9 mouse cellular contexts compared by ENCODE assay signal in genomic region chr11:109891989-109892386, GRCm38 (mm10).
DNase-seq lines count a peak whose midpoint lies in the region; TF ChIP-seq lines count a peak whose summit lies in the region.
"Had no signal": no experiment of that assay in that cellular context is flagged by ENCODE, and none has a peak within 500 bp of the region (broad histone marks: within the 10 kb centered on the region; RNA-seq: fewer than 3 reads in every experiment).

No protein-coding gene starts in this region.

- no peak overlapping the region for H3K4me3 ChIP-seq in CH12.LX (replicated peaks in 1 of 3; ENCODE audit: low read depth in 2 of 3, low read length in 2 of 3, poor library complexity in 1 of 3)

- H3K9ac ChIP-seq in CH12.LX (ENCODE audit: insufficient read depth, low read depth), result no peak overlapping the region
- H3K9ac ChIP-seq: liver, embryonic 14.5 days had no signal

- peak; percentile 62 for TF ChIP-seq RAD21 in CH12.LX (IDR thresholded peaks at IDR 0.05; ENCODE audit: low read depth, low read length)

- H3K4me2 ChIP-seq in CH12.LX (ENCODE audit: insufficient read depth, low read depth, poor library complexity, severe bottlenecking), result no peak overlapping the region

- no peaks in the 10 kb centered on the region for H3K36me3 ChIP-seq in CH12.LX (replicated peaks in 1 of 2; ENCODE audit: control insufficient read depth in 1 of 2, insufficient read depth in 1 of 2, low read length in 1 of 2)

- H3K4me1 ChIP-seq in CH12.LX (ENCODE audit: control insufficient read depth in 1 of 2, insufficient read depth in 2 of 2), result peaks cover 0 to 21% of the 10 kb centered on the region in 2 experiments; a peak in 3 of 4 replicates

- peak in 1 of 2 experiments; percentile 56; a peak in 2 of 4 replicates for TF ChIP-seq CTCF in CH12.LX (conservative IDR thresholded peaks at IDR 0.05 in 1 of 2, IDR thresholded peaks at IDR 0.05 in 1 of 2; ENCODE audit: low read depth in 2 of 2, low read length in 2 of 2)
- no peak for TF ChIP-seq CTCF in brain, embryonic 14.5 days (IDR thresholded peaks at IDR 0.05; ENCODE audit: borderline replicate concordance, extremely low read depth, insufficient read depth, insufficient read length)

- H3K9me3 ChIP-seq in CH12.LX (replicated peaks; ENCODE audit: low read length), result peaks cover 3% of the 10 kb centered on the region

- DNase-seq in layer of hippocampus, adult 11-12 months (ENCODE audit: low spot score), result peak; percentile 27
- DNase-seq in layer of hippocampus, postnatal 36 days, result no peak
- peak; percentile 41 for DNase-seq in CH12.LX (ENCODE audit: extremely low read depth)
- peak; percentile 64 for DNase-seq in brain, embryonic 14.5 days (ENCODE audit: low read depth)
- DNase-seq in layer of hippocampus, adult 9-11 months, result peak; percentile 49
- no peak for DNase-seq in urinary bladder, postnatal 10 days (ENCODE audit: low spot score)
- no peak for DNase-seq in adrenal gland, postnatal 25 days
- no peak for DNase-seq in urinary bladder, postnatal 25 days (ENCODE audit: low spot score)

- in situ Hi-C loops in CH12.LX (cut with MboI; ENCODE audit: low pct_ligation_motif_present, low pct_unique_long_range_greater_than_20kb, low sequenced_read_pairs), result loop anchor here (25.0 kb wide), 1 partner anchor 595 kb away; no protein-coding TSS in a partner anchor

- no peak for TF ChIP-seq POLR2A in CH12.LX (IDR thresholded peaks at IDR 0.05; ENCODE audit: low read depth, low read length)
- TF ChIP-seq POLR2A in brain, embryonic 14.5 days (IDR thresholded peaks at IDR 0.05; ENCODE audit: borderline replicate concordance, extremely low read depth, insufficient read depth, insufficient read length, poor library complexity, severe bottlenecking), result no peak

- no peaks in the 10 kb centered on the region for H3K27me3 ChIP-seq in CH12.LX (replicated peaks)

- H3K79me2 ChIP-seq in CH12.LX (replicated peaks; ENCODE audit: control insufficient read depth, extremely low read depth, insufficient read depth, poor library complexity, severe bottlenecking), result no peaks in the 10 kb centered on the region

- no peak for TF ChIP-seq EP300 in CH12.LX (IDR thresholded peaks at IDR 0.05; ENCODE audit: low read length)

- dilution Hi-C loops in CH12.LX (cut with MboI; ENCODE audit: extremely low pct_ligation_motif_present, extremely low pct_unique_long_range_greater_than_20kb, low sequenced_read_pairs), result no loop called here

- H3K27ac ChIP-seq in CH12.LX (ENCODE audit: insufficient read depth, low read depth), result no peak overlapping the region
- H3K27ac ChIP-seq: liver, embryonic 14.5 days had no signal

TF ChIP-seq in CH12.LX, 34 proteins besides CTCF, POLR2A, EP300 and RAD21:
- TF ChIP-seq E2F4 (IDR thresholded peaks at IDR 0.05; ENCODE audit: insufficient replicate concordance, low read depth, low read length) (no peak), ZNF384 (IDR thresholded peaks at IDR 0.05; ENCODE audit: low read depth, low read length) (peak; percentile 63), ZC3H11A (IDR thresholded peaks at IDR 0.05; ENCODE audit: low read depth, low read length) (no peak), MAX (IDR thresholded peaks at IDR 0.05; ENCODE audit: low read length) (no peak), BHLHE40 (IDR thresholded peaks at IDR 0.05; ENCODE audit: low read depth, low read length) (no peak), POLR2AphosphoS2 (IDR thresholded peaks at IDR 0.05; ENCODE audit: low read depth, low read length) (no peak), KAT2A (IDR thresholded peaks at IDR 0.05; ENCODE audit: insufficient replicate concordance, low read length) (no peak), JUN (IDR thresholded peaks at IDR 0.05; ENCODE audit: insufficient read depth, low read depth, low read length) (no peak), NRF1 (IDR thresholded peaks at IDR 0.05; ENCODE audit: low read depth, low read length) (no peak), MAZ (IDR thresholded peaks at IDR 0.05; ENCODE audit: low read depth, low read length) (no peak), GABPA (IDR thresholded peaks at IDR 0.05; ENCODE audit: insufficient replicate concordance, low read depth, low read length) (no peak), CHD2 (IDR thresholded peaks at IDR 0.05; ENCODE audit: low read length) (no peak), UBTF (IDR thresholded peaks at IDR 0.05; ENCODE audit: low read depth, low read length) (no peak), ETS1 (conservative IDR thresholded peaks at IDR 0.05; ENCODE audit: low read depth, low read length) (0 out of 2 replicates have a peak, but pooled peaks have one; percentile 11), CHD1 (IDR thresholded peaks at IDR 0.05; ENCODE audit: low read depth, low read length) (no peak), TCF12 (IDR thresholded peaks at IDR 0.05; ENCODE audit: low read depth, low read length) (no peak), SMC3 (IDR thresholded peaks at IDR 0.05; ENCODE audit: low read depth, low read length) (peak; percentile 49), MXI1 (IDR thresholded peaks at IDR 0.05; ENCODE audit: low read depth, low read length) (no peak), ZKSCAN1 (IDR thresholded peaks at IDR 0.05; ENCODE audit: borderline replicate concordance, low read depth, low read length) (no peak), MYC (IDR thresholded peaks at IDR 0.05; ENCODE audit: low read depth, low read length) (no peak)

Comparison
In these comparisons a context has a peak if more than half of its experiments do, and no peak if none do; other contexts are left out.
1. DNase-seq: peak in layer of hippocampus, adult 11-12 months (single experiment), CH12.LX (single experiment), brain, embryonic 14.5 days (single experiment) and layer of hippocampus, adult 9-11 months (single experiment); none in layer of hippocampus, postnatal 36 days (0 of 2), urinary bladder, postnatal 10 days (single experiment), adrenal gland, postnatal 25 days (single experiment) and urinary bladder, postnatal 25 days (single experiment).